Mouse (Mus musculus): ENCODE data around the gene Urgcp. TPM values are rescaled to one million over a fixed set of nuclear protein-coding genes. Genes with fewer than 3 reads are reported as not detected.
A peak's percentile ranks its signal among the peaks of the same experiment; 100 is the strongest.

Urgcp gene
- polyA plus RNA-seq, 1 experiment = 6.3 TPM

- TF ChIP-seq CTCF (IDR thresholded peaks at IDR 0.05; ENCODE audit: control insufficient read depth, insufficient read depth, low read length) (no peak), POLR2A (IDR thresholded peaks at IDR 0.05; ENCODE audit: borderline replicate concordance, control insufficient read depth, low read depth, low read length) (no peak)
- WGBS = 91% methylated on average over 11 of the region's 11 CpGs
- no peak overlapping the region for H3K27ac ChIP-seq (ENCODE audit: control insufficient read depth, insufficient read depth, low read depth, low read length, poor library complexity)
- no peak overlapping the region for H3K4me3 ChIP-seq (replicated peaks; ENCODE audit: control insufficient read depth, low read depth, low read length)
- no peaks in the 10 kb centered on the region for H3K4me1 ChIP-seq (ENCODE audit: control insufficient read depth, insufficient read depth, low read length)
Measured at GRCm38 (mm10) chr11:5716246-5716645, 45.9 kb downstream of the Urgcp start.

- no peak within 1 kb of the TSS for H3K27ac ChIP-seq (ENCODE audit: control insufficient read depth, insufficient read depth, low read depth, low read length, poor library complexity)
- H3K4me3 ChIP-seq (replicated peaks; ENCODE audit: control insufficient read depth, low read depth, low read length) = no peak within 1 kb of the TSS
- 94% methylated on average over 14 of the region's 14 CpGs for whole genome bisulfite sequencing
- no peak for TF ChIP-seq POLR2A (IDR thresholded peaks at IDR 0.05; ENCODE audit: borderline replicate concordance, control insufficient read depth, low read depth, low read length)
- no peak for TF ChIP-seq CTCF (IDR thresholded peaks at IDR 0.05; ENCODE audit: control insufficient read depth, insufficient read depth, low read length)
- no peaks in the 10 kb centered on the region for H3K4me1 ChIP-seq (ENCODE audit: control insufficient read depth, insufficient read depth, low read length)
Measured at GRCm38 (mm10) chr11:5715630-5716105, 46.5 kb downstream of the Urgcp start, which contains the start of gene Mrps24. Mrps24 (minus strand) TSS chr11:5715680.

- no peaks in the 10 kb centered on the region for H3K4me1 ChIP-seq (ENCODE audit: control insufficient read depth, insufficient read depth, low read length)
- no peak overlapping the region for H3K27ac ChIP-seq (ENCODE audit: control insufficient read depth, insufficient read depth, low read depth, low read length, poor library complexity)
- 80% methylated on average over 9 of the region's 9 CpGs for WGBS
- H3K4me3 ChIP-seq (replicated peaks; ENCODE audit: control insufficient read depth, low read depth, low read length) = no peak overlapping the region
- TF ChIP-seq CTCF (IDR thresholded peaks at IDR 0.05; ENCODE audit: control insufficient read depth, insufficient read depth, low read length) (no peak), POLR2A (IDR thresholded peaks at IDR 0.05; ENCODE audit: borderline replicate concordance, control insufficient read depth, low read depth, low read length) (no peak)
Measured at GRCm38 (mm10) chr11:5715179-5715578, 47.0 kb downstream of the Urgcp start.

GRCm38 (mm10) chr11:5707530-5708353 is 54.4 kb downstream of the Urgcp start:
- Histone ChIP-seq H3K4me3 (replicated peaks; ENCODE audit: control insufficient read depth, low read depth, low read length) (peak overlapping the region; percentile 96), H3K27ac (ENCODE audit: control insufficient read depth, insufficient read depth, low read depth, low read length, poor library complexity) (peak overlapping the region; percentile 40), H3K4me1 (ENCODE audit: control insufficient read depth, insufficient read depth, low read length) (no peaks in the 10 kb centered on the region; the same call in 1 of the 2 replicates)
- TF ChIP-seq CTCF (IDR thresholded peaks at IDR 0.05; ENCODE audit: control insufficient read depth, insufficient read depth, low read length) (no peak), POLR2A (IDR thresholded peaks at IDR 0.05; ENCODE audit: borderline replicate concordance, control insufficient read depth, low read depth, low read length) (peak; percentile 87; the same call in 1 of the 2 replicates)
- 17% methylated on average over 50 of the region's 50 CpGs for WGBS

GRCm38 (mm10) chr11:5706874-5707529 is 55.2 kb downstream of the Urgcp start:
- under 1% methylated on average over 43 of the region's 43 CpGs for WGBS
- no peak for TF ChIP-seq CTCF (IDR thresholded peaks at IDR 0.05; ENCODE audit: control insufficient read depth, insufficient read depth, low read length)
- H3K4me3 ChIP-seq (replicated peaks; ENCODE audit: control insufficient read depth, low read depth, low read length) = peak overlapping the region; percentile 96
- H3K27ac ChIP-seq (ENCODE audit: control insufficient read depth, insufficient read depth, low read depth, low read length, poor library complexity) = peak overlapping the region; percentile 40
- H3K4me1 ChIP-seq (ENCODE audit: control insufficient read depth, insufficient read depth, low read length) = no peaks in the 10 kb centered on the region; the same call in 1 of the 2 replicates

- TF ChIP-seq POLR2A (IDR thresholded peaks at IDR 0.05; ENCODE audit: borderline replicate concordance, control insufficient read depth, low read depth, low read length) (no peak), CTCF (IDR thresholded peaks at IDR 0.05; ENCODE audit: control insufficient read depth, insufficient read depth, low read length) (no peak)
- Histone ChIP-seq H3K4me1 (ENCODE audit: control insufficient read depth, insufficient read depth, low read length) (no peaks in the 10 kb centered on the region; the same call in 1 of the 2 replicates), H3K4me3 (replicated peaks; ENCODE audit: control insufficient read depth, low read depth, low read length) (no peak overlapping the region), H3K27ac (ENCODE audit: control insufficient read depth, insufficient read depth, low read depth, low read length, poor library complexity) (no peak overlapping the region)
- 90% methylated on average over 9 of the region's 9 CpGs for WGBS
Measured at GRCm38 (mm10) chr11:5705972-5706371, 56.2 kb downstream of the Urgcp start.

- no peak overlapping the region for H3K4me3 ChIP-seq (replicated peaks; ENCODE audit: control insufficient read depth, low read depth, low read length)
Measured at GRCm38 (mm10) chr11:5703341-5703740, 58.8 kb downstream of the Urgcp start.

GRCm38 (mm10) chr11:5702957-5703332 is 59.2 kb downstream of the Urgcp start:
- no peaks in the 10 kb centered on the region; the same call in 1 of the 2 replicates for H3K4me1 ChIP-seq (ENCODE audit: control insufficient read depth, insufficient read depth, low read length)
- 88% methylated on average over 6 of the region's 6 CpGs for WGBS
- no peak for TF ChIP-seq POLR2A (IDR thresholded peaks at IDR 0.05; ENCODE audit: borderline replicate concordance, control insufficient read depth, low read depth, low read length)
- no peak for TF ChIP-seq CTCF (IDR thresholded peaks at IDR 0.05; ENCODE audit: control insufficient read depth, insufficient read depth, low read length)
- H3K4me3 ChIP-seq (replicated peaks; ENCODE audit: control insufficient read depth, low read depth, low read length) = no peak overlapping the region
- H3K27ac ChIP-seq (ENCODE audit: control insufficient read depth, insufficient read depth, low read depth, low read length, poor library complexity) = no peak overlapping the region

More at GRCm38 (mm10) chr11:5703341-5703740, 58.8 kb downstream of the Urgcp start:
- 85% methylated on average over 1 of the region's 1 CpGs for WGBS
- Histone ChIP-seq H3K27ac (ENCODE audit: control insufficient read depth, insufficient read depth, low read depth, low read length, poor library complexity) (no peak overlapping the region), H3K4me1 (ENCODE audit: control insufficient read depth, insufficient read depth, low read length) (no peaks in the 10 kb centered on the region; the same call in 1 of the 2 replicates)
- TF ChIP-seq POLR2A (IDR thresholded peaks at IDR 0.05; ENCODE audit: borderline replicate concordance, control insufficient read depth, low read depth, low read length) (no peak), CTCF (IDR thresholded peaks at IDR 0.05; ENCODE audit: control insufficient read depth, insufficient read depth, low read length) (no peak)

Measured in bone marrow, adult 2 months (tissue).